Mouse (Mus musculus) spleen, adult 2 months (tissue): Measurements from ENCODE around the gene Adh5.

ENCODE experiments used
- CTCF ChIP-seq: fragments of 200-500 bp; IDR thresholded peaks from 2 replicates; pipeline ENCODE4 v1.5.1; 2011; ENCODE audit warnings: mild to moderate bottlenecking, inconsistent platforms; ENCODE audit not compliant: insufficient read depth, insufficient read length, insufficient replicate concordance; ENCODE audit errors: extremely low read depth
- POLR2A ChIP-seq: fragments of 200-500 bp; IDR thresholded peaks from 2 replicates; pipeline ENCODE4 v1.6.1; 2011; ENCODE audit warnings: low read depth, low read length, inconsistent platforms

- TF ChIP-seq POLR2A: no peak
- TF ChIP-seq CTCF: no peak
Measured at GRCm38 (mm10) chr3:138424247-138424646, 18.6 kb upstream of the Adh5 start.
